Mouse (Mus musculus): ENCODE data around the gene Phc1. TPM values are rescaled to one million over a fixed set of nuclear protein-coding genes. Genes with fewer than 3 reads are reported as not detected.
"Not testable (repeated sequence)": the region's sequence is repeated elsewhere in the genome, so short reads cannot be mapped to it uniquely, and the experiment has no call there.

Gene Phc1
- polyA plus RNA-seq, 1 experiment, result not detected

- TF ChIP-seq CTCF (IDR thresholded peaks at IDR 0.05; ENCODE audit: insufficient read depth, low read depth, low read length), result no peak
- TF ChIP-seq POLR2A (IDR thresholded peaks at IDR 0.05; ENCODE audit: insufficient read depth, low read depth, low read length), result no peak
- H3K4me3 ChIP-seq (ENCODE audit: insufficient read depth, low read depth, low read length), result no peak overlapping the region
- no peaks in the 10 kb centered on the region for H3K4me1 ChIP-seq (ENCODE audit: control insufficient read depth, insufficient read depth, low read length)
- H3K27ac ChIP-seq (ENCODE audit: insufficient read depth, low read depth, low read length), result no peak overlapping the region
- WGBS, result 54% methylated on average over 2 of the region's 2 CpGs
Observed at GRCm38 (mm10) chr6:122366287-122366686, 25.9 kb upstream of the Phc1 start.

DNA sequence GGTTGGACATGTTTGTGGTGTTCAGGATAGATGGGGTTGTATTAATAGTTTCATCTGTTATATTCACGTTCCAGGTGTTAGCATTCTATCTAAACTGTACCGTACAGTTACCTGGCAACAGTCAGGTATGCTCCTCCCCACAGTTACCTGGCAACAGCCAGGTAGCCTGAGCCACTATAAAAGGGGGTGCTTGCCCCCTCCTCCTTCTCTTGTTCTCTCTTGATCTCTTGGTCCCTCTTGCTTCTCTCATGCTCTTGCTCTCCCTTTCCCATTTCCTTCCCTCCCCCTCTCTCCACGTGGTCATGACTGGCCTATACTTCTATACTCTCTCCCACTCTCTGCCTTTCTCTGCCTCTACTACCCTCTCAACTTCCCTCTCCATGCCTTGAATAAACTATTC, 25.3 kb upstream of the Phc1 start:
- WGBS, result 58% methylated on average over 3 of the region's 3 CpGs
- TF ChIP-seq POLR2A (IDR thresholded peaks at IDR 0.05; ENCODE audit: insufficient read depth, low read depth, low read length) (no peak), CTCF (IDR thresholded peaks at IDR 0.05; ENCODE audit: insufficient read depth, low read depth, low read length) (no peak)
- Histone ChIP-seq H3K4me1 (ENCODE audit: control insufficient read depth, insufficient read depth, low read length) (no peaks in the 10 kb centered on the region), H3K27ac (ENCODE audit: insufficient read depth, low read depth, low read length) (no peak overlapping the region), H3K4me3 (ENCODE audit: insufficient read depth, low read depth, low read length) (no peak overlapping the region)

DNA sequence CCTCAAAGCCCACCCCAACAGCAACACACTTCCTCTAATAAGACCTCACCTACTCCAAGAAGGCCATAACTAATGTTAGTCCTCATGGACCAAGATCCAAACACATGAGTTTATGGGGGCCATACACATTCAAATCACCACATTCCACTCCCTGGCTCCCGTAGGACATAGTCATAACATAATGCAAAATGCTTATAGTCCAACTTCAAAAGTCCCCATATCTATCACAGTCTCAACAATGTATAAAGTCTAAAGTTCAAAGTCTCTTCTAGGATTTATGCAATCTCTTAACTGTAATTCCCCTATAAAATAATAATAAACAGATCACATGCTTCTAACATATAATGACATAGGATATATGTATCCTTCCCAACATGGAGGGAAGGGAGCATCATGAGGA, 16.7 kb upstream of the Phc1 start:
- Histone ChIP-seq H3K27ac (ENCODE audit: insufficient read depth, low read depth, low read length) (no peak overlapping the region), H3K4me1 (ENCODE audit: control insufficient read depth, insufficient read depth, low read length) (no peaks in the 10 kb centered on the region), H3K4me3 (ENCODE audit: insufficient read depth, low read depth, low read length) (no peak overlapping the region)
- TF ChIP-seq POLR2A (IDR thresholded peaks at IDR 0.05; ENCODE audit: insufficient read depth, low read depth, low read length) (no peak), CTCF (IDR thresholded peaks at IDR 0.05; ENCODE audit: insufficient read depth, low read depth, low read length) (no peak)
- 100% methylated on average over 1 of the region's 1 CpGs for WGBS

DNA sequence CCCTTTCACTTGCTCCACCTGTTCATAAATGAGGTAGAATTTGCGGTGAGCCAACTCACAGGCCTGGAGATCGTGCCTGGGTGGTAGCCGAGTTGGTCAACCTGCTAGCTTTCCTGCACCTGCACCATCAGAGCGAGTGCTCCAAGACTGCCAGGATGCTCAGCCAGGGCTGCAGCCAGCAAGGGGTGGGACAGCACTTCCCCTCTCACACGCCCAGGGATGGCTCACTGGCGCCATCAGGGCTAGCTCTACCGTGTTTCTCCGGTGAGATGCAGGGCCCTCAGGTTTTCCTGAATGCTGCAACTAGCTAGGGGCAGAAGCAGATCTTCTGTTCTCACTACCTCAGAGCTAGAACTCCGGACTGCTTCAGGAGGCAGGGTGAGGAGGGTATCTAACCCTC, 15.5 kb upstream of the Phc1 start:
- WGBS, result 71% methylated on average over 9 of the region's 9 CpGs
- no peak for TF ChIP-seq POLR2A (IDR thresholded peaks at IDR 0.05; ENCODE audit: insufficient read depth, low read depth, low read length)
- TF ChIP-seq CTCF (IDR thresholded peaks at IDR 0.05; ENCODE audit: insufficient read depth, low read depth, low read length), result no peak
- H3K4me3 ChIP-seq (ENCODE audit: insufficient read depth, low read depth, low read length), result no peak overlapping the region
- H3K27ac ChIP-seq (ENCODE audit: insufficient read depth, low read depth, low read length), result no peak overlapping the region
- no peaks in the 10 kb centered on the region for H3K4me1 ChIP-seq (ENCODE audit: control insufficient read depth, insufficient read depth, low read length)

DNA sequence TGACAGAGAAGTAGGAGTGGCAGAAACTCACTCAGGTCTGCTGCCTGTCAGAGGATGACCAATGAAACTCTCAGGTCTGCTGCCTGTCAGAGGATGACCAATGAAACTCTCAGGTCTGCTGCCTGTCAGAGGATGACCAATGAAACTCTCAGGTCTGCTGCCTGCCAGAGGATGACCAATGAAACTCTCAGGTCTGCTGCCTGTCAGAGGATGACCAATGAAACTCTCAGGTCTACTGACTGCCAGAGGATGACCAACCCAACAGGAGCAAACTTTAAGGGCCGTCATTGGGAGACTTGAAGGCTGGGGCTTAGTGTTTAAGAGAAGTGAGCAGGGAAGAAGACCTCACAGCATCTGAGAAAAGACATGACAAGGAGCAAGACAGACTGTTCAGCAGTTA, 7.0 kb upstream of the Phc1 start:
- not testable (repeated sequence) for H3K4me1 ChIP-seq (ENCODE audit: control insufficient read depth, insufficient read depth, low read length); H3K27ac ChIP-seq (ENCODE audit: insufficient read depth, low read depth, low read length); H3K4me3 ChIP-seq (ENCODE audit: insufficient read depth, low read depth, low read length)
- WGBS, result 94% methylated on average over 1 of the region's 1 CpGs

DNA sequence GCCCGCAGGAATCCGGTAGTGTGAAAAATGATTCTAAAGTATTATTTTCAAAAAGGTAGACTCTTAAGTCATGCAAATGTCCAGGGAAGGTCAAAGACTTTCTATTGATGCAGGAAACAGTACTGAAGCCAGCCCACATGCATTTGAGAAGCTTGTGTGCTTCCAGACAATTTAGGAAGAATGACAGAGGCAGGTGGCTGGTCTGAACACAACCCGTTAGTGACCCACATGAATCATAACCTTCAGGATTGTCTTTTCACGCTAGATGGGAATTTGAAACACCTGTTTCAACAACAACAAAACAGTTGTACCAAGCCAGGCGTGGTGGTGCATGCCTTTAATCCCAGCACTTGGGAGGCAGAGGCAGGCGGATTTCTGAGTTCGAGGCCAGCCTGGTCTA, 6.0 kb upstream of the Phc1 start:
- 86% methylated on average over 7 of the region's 7 CpGs for WGBS
- Histone ChIP-seq H3K4me3 (ENCODE audit: insufficient read depth, low read depth, low read length) (no peak overlapping the region), H3K27ac (ENCODE audit: insufficient read depth, low read depth, low read length) (no peak overlapping the region), H3K4me1 (ENCODE audit: control insufficient read depth, insufficient read depth, low read length) (no peaks in the 10 kb centered on the region)
- TF ChIP-seq CTCF (IDR thresholded peaks at IDR 0.05; ENCODE audit: insufficient read depth, low read depth, low read length) (no peak), POLR2A (IDR thresholded peaks at IDR 0.05; ENCODE audit: insufficient read depth, low read depth, low read length) (no peak)

GRCm38 (mm10) chr6:122345731-122346130, 5.4 kb upstream of the Phc1 start:
- TF ChIP-seq POLR2A (IDR thresholded peaks at IDR 0.05; ENCODE audit: insufficient read depth, low read depth, low read length) (no peak), CTCF (IDR thresholded peaks at IDR 0.05; ENCODE audit: insufficient read depth, low read depth, low read length) (no peak)
- no peaks in the 10 kb centered on the region for H3K4me1 ChIP-seq (ENCODE audit: control insufficient read depth, insufficient read depth, low read length)
- WGBS, result 88% methylated on average over 6 of the region's 6 CpGs
- H3K4me3 ChIP-seq (ENCODE audit: insufficient read depth, low read depth, low read length), result no peak overlapping the region
- no peak overlapping the region for H3K27ac ChIP-seq (ENCODE audit: insufficient read depth, low read depth, low read length)

GRCm38 (mm10) chr6:122344386-122345116, 4.2 kb upstream of the Phc1 start:
- TF ChIP-seq POLR2A (IDR thresholded peaks at IDR 0.05; ENCODE audit: insufficient read depth, low read depth, low read length) (no peak), CTCF (IDR thresholded peaks at IDR 0.05; ENCODE audit: insufficient read depth, low read depth, low read length) (no peak)
- Histone ChIP-seq H3K4me3 (ENCODE audit: insufficient read depth, low read depth, low read length) (no peak overlapping the region), H3K27ac (ENCODE audit: insufficient read depth, low read depth, low read length) (no peak overlapping the region), H3K4me1 (ENCODE audit: control insufficient read depth, insufficient read depth, low read length) (no peaks in the 10 kb centered on the region)
- WGBS, result 67% methylated on average over 9 of the region's 9 CpGs

DNA sequence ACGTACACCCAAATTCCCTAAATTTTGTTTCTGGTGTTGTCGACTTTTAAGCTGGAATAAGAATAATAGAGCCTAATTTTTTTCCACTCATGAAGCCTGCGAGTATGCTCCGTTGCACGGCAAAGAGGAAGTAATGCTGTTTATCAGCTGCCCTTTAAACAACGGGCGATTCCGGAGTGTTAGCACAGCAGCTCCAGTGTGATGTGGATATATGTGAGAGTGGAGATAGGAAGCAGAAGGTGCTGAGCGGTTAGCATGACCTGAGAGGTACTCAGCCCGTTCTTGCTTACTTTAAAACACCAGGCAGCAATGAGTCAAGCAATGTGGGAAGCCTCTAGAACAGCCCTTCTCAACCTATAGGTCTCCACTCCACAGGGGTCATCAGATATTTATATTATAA, 3.4 kb upstream of the Phc1 start:
- TF ChIP-seq POLR2A (IDR thresholded peaks at IDR 0.05; ENCODE audit: insufficient read depth, low read depth, low read length) (no peak), CTCF (IDR thresholded peaks at IDR 0.05; ENCODE audit: insufficient read depth, low read depth, low read length) (no peak)
- 51% methylated on average over 10 of the region's 10 CpGs for WGBS
- no peak overlapping the region for H3K27ac ChIP-seq (ENCODE audit: insufficient read depth, low read depth, low read length)
- H3K4me3 ChIP-seq (ENCODE audit: insufficient read depth, low read depth, low read length), result no peak overlapping the region
- H3K4me1 ChIP-seq (ENCODE audit: control insufficient read depth, insufficient read depth, low read length), result no peaks in the 10 kb centered on the region

DNA sequence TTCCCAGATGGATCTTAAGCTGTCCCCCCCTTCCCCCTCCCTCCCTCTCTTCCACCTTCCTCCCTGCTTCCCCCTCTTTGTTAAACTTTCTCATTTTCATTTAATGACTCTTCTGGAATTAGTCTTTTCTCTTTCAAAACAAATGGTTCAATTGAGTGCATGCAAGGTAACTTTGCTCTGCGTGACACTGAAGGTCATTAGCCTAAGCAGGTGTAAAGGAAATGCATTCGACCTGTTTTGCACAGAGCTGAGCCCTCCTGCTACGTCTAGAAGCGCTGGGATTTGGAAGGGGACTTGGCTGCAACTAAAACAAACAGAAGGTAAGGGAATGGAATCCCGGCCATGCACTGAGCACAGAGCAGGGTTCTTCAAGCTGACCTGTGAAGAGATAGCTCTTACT, 1.8 kb upstream of the Phc1 start:
- no peak overlapping the region for H3K4me3 ChIP-seq (ENCODE audit: insufficient read depth, low read depth, low read length)
- H3K4me1 ChIP-seq (ENCODE audit: control insufficient read depth, insufficient read depth, low read length), result no peaks in the 10 kb centered on the region
- 55% methylated on average over 5 of the region's 5 CpGs for WGBS
- TF ChIP-seq CTCF (IDR thresholded peaks at IDR 0.05; ENCODE audit: insufficient read depth, low read depth, low read length) (no peak), POLR2A (IDR thresholded peaks at IDR 0.05; ENCODE audit: insufficient read depth, low read depth, low read length) (no peak)
- H3K27ac ChIP-seq (ENCODE audit: insufficient read depth, low read depth, low read length), result no peak overlapping the region

Data from olfactory bulb, adult 2 months (tissue).